Mouse (Mus musculus) hindbrain, postnatal 0 days (tissue): ENCODE results near the gene Atp6v1f. TPM values are rescaled to one million over a fixed set of nuclear protein-coding genes. Genes with fewer than 3 reads are reported as not detected.
A peak's percentile ranks its signal among the peaks of the same experiment; 100 is the strongest.

Experiments used
- ATAC-seq: fragments of 200-750 bp; cut with Nextera tagmentation; 2 replicates; pipeline ENCODE4 v1.8.0; 2017; ENCODE audit warnings: mild to moderate bottlenecking, moderate TSS enrichment, moderate library complexity
- DNase-seq: peaks from one replicate; pipeline ENCODE4 v3.0.0-alpha.2; 2015; ENCODE audit warnings: low spot score
- H3K27ac ChIP-seq: fragments of 300-500 bp; sonication (generic); 2 replicates; pipeline ENCODE4 v1.5.1; 2014; ENCODE audit warnings: mild to moderate bottlenecking
- H3K27me3 ChIP-seq: fragments of 300-500 bp; sonication (generic); 2 replicates; pipeline ENCODE4 v1.6.1; 2014; ENCODE audit warnings: low read length, mixed read lengths; ENCODE audit not compliant: insufficient read depth
- H3K36me3 ChIP-seq: fragments of 300-500 bp; sonication (generic); 2 replicates; pipeline ENCODE4 v1.6.1; 2014; ENCODE audit warnings: low read length, mixed read lengths; ENCODE audit not compliant: insufficient read depth
- H3K4me1 ChIP-seq: fragments of 300-500 bp; sonication (generic); 2 replicates; pipeline ENCODE4 v1.6.1; 2014; ENCODE audit warnings: antibody characterized with exemption, low read length, mixed read lengths; ENCODE audit not compliant: insufficient read depth
- H3K4me2 ChIP-seq: fragments of 300-500 bp; sonication (generic); 2 replicates; pipeline ENCODE4 v1.6.1; 2014; ENCODE audit warnings: low read depth, mild to moderate bottlenecking, low read length, moderate library complexity, mixed read lengths
- H3K4me3 ChIP-seq: fragments of 300-500 bp; sonication (generic); 2 replicates; pipeline ENCODE4 v1.5.1; 2014; ENCODE audit warnings: low read length
- H3K9ac ChIP-seq: fragments of 300-500 bp; sonication (generic); replicated peaks from 2 replicates; pipeline ENCODE4 v1.6.1; 2014; ENCODE audit warnings: mild to moderate bottlenecking, low read length, moderate library complexity, mixed read lengths
- H3K9me3 ChIP-seq: fragments of 300-500 bp; sonication (generic); 2 replicates; pipeline ENCODE4 v1.6.1; 2016; ENCODE audit warnings: low read length, mixed read lengths
- CTCF ChIP-seq: IDR thresholded peaks from 2 replicates; pipeline ENCODE4 v1.5.1; 2016; ENCODE audit warnings: antibody characterized with exemption, control low read depth, low read depth
- WGBS: fragments of 180-500 bp; shearing (Covaris S2); extraction: QIAGEN DNeasy Blood & Tissue Kit; methylation state at CpG from one replicate; pipeline ENCODE4 v1.1.7; 2014; 5-methylcytosine and 5-hydroxymethylcytosine counted together
- polyA plus RNA-seq: library from polyadenylated mRNA; unstranded; fragments of >200 nt; fragmentation: Nextera tagmentation; extraction: Ambion mirVana; gene quantifications from 2 replicates; pipeline ENCODE4 v1.2.1, GENCODE M21; 2015
- total RNA-seq: library from RNA; depleted of rRNA; stranded (reverse); fragments of >200 nt; gene quantifications from 2 replicates; pipeline ENCODE4 v1.2.3, GENCODE M21; 2014

Gene Atp6v1f
- total and polyA plus RNA-seq, 2 experiments from 2014 or later = 240 to 385 TPM

DNA sequence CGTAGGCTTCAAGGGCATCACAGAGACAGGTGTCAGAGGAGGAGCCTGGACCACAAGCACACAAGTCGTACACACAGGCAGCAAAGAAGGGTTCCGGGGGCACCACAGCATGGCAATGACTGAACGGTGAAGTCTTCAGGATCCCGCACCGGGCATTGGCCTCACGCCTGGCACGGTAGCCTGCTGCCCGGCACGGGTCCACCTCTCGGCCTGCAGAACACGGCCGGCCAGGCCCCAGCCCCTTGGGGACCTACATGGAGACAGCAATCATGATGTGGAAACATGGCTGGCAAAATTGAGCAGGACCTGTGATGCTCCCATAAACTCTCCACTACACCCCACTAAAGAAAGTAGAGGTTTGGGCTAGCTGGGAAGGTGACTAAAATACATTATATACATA is 15.2 kb downstream of the Atp6v1f start:
- no peak overlapping the region for H3K4me3 ChIP-seq
- H3K27ac ChIP-seq = no peak overlapping the region
- no peak overlapping the region for H3K9ac ChIP-seq
- H3K27me3 ChIP-seq = no peaks in the 10 kb centered on the region
- H3K9me3 ChIP-seq = no peaks in the 10 kb centered on the region
- H3K4me2 ChIP-seq = no peak overlapping the region
- no peak for DNase-seq
- TF ChIP-seq CTCF = no peak
- no peak for ATAC-seq
- WGBS = 92% methylated on average over 13 of the region's 13 CpGs
- no peaks in the 10 kb centered on the region for H3K36me3 ChIP-seq
- no peaks in the 10 kb centered on the region for H3K4me1 ChIP-seq

DNA sequence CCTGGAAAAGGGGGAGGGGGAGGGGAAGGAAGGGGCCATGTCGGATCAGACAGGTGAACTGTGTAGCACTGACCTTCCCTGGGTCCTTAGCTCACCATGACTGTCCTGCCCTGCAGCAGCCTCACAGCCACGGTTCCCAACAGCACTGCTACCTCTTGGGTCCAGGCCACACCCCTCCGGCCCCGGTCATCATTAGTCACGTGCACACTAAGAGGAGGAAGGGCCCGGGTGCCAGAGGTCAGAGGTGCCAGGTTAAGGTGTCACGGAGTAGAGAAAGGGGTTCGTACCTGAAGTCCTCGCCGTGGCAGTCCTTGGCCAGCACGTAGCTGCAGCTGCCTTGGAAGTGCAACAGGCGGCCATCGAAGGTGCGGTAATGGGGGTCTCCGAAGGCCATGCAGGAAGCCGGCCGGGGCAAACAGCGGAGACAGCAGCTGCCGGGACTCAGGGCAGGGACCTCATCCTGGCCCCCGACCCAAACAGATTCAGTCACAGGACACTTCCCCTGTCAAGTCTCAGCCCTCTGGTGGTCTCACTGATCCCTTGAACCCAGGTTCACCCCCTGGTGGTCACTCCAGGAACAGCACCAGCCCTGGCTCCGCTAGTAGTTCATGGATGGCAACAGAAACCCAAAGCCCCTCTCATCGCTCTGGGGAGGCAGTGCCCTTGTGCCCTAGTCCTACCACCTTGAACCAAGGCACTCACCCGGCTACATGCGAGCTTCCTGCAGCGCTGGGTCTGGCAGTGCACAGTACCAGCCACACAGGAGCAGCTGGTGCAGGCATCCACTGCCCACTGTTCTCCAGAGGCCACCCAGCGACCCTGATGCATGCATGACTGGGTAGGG is 17.4 kb downstream of the Atp6v1f start:
- peak; percentile 96 for TF ChIP-seq CTCF
- Histone ChIP-seq H3K27ac (no peak overlapping the region), H3K9ac (no peak overlapping the region), H3K9me3 (no peaks in the 10 kb centered on the region), H3K36me3 (no peaks in the 10 kb centered on the region), H3K27me3 (no peaks in the 10 kb centered on the region), H3K4me3 (peak overlapping the region; percentile 21), H3K4me1 (no peaks in the 10 kb centered on the region), H3K4me2 (peak overlapping the region; percentile 62)
- DNase-seq = peak; percentile 82
- WGBS = 5% methylated on average over 26 of the region's 26 CpGs
- ATAC-seq = peak; percentile 64

DNA sequence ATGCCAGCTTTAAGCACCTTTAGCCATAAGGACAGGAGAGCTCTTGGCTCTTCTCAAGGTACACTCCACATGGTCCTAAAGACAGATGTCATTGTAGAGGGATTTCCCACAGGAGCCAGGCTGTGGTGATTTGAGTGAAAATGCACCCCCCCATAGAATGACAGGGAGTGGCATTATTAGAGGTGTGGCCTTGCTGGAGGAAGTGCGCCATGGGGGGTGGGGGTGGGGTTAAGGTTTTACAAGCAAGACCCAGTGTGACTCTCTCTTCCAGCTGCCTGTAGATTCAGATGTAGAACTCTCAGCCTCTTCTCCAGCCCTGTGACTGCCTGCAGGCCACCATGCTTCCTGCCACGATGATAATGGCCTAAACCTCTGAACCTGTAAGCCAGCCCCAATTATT is 18.4 kb downstream of the Atp6v1f start:
- WGBS = 53% methylated on average over 2 of the region's 2 CpGs
- no peak for ATAC-seq

DNA sequence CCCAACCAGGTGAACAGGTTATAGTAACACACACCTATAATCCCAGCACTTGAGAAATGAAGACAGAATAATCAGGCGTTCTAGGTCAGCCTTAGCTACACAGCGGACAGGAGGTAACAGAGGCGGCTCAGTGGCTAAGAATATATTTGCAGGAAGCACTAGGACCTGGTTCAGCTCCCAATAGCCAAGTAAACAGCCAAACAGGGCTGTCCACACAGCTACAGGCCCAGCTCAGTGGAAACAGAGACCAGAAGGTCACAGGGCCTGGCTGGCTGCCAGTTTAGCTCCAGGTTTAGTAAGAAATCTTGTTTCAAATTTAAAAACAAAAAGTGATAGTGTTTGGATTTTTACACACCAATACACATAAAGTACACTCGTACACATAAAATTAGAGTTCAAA is 26.6 kb downstream of the Atp6v1f start:
- 87% methylated on average over 4 of the region's 4 CpGs for WGBS
- no peak for TF ChIP-seq CTCF
- H3K4me3 ChIP-seq = no peak overlapping the region
- no peak overlapping the region for H3K9ac ChIP-seq
- H3K4me1 ChIP-seq = no peaks in the 10 kb centered on the region
- H3K9me3 ChIP-seq = no peaks in the 10 kb centered on the region
- no peaks in the 10 kb centered on the region for H3K36me3 ChIP-seq
- ATAC-seq (no peak), DNase-seq (no peak)
- no peak overlapping the region for H3K27ac ChIP-seq
- H3K27me3 ChIP-seq = peaks cover 14% of the 10 kb centered on the region; the same call in 1 of the 2 replicates
- H3K4me2 ChIP-seq = no peak overlapping the region

More for the DNA sequence above, 18.4 kb downstream of the Atp6v1f start:
- no peaks in the 10 kb centered on the region for H3K36me3 ChIP-seq
- H3K9me3 ChIP-seq = no peaks in the 10 kb centered on the region
- TF ChIP-seq CTCF = no peak
- H3K9ac ChIP-seq = no peak overlapping the region
- no peaks in the 10 kb centered on the region for H3K27me3 ChIP-seq
- no peak for DNase-seq
- H3K4me3 ChIP-seq = no peak overlapping the region
- no peaks in the 10 kb centered on the region for H3K4me1 ChIP-seq
- no peak overlapping the region for H3K27ac ChIP-seq
- no peak overlapping the region for H3K4me2 ChIP-seq

DNA sequence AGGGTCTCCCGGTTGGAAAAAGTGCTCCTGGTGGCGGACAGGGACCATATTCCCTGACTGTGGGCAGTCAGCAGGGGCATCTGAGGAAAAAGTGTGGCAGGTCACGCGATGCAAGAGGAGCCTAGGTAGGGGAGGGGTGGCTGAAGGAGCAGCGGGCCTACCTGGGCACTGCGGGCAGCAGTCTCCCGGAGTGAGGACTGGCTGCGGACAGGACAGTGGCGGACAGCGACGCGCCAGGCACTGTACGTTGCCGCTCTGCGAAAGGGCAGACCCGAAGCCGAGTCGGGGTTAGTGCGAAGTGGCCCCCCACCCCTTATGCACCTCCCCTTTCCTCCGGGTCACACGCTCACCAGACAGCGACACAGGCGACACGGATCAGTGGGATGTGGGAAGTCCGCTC is 28.8 kb downstream of the Atp6v1f start:
- no peak for TF ChIP-seq CTCF
- 19% methylated on average over 24 of the region's 25 CpGs for WGBS
- Histone ChIP-seq H3K4me3 (no peak overlapping the region), H3K36me3 (no peaks in the 10 kb centered on the region), H3K4me1 (no peaks in the 10 kb centered on the region), H3K9ac (no peak overlapping the region), H3K27me3 (peaks cover 14% of the 10 kb centered on the region; the same call in 1 of the 2 replicates), H3K27ac (no peak overlapping the region), H3K4me2 (peak overlapping the region; percentile 25; the same call in 1 of the 2 replicates), H3K9me3 (no peaks in the 10 kb centered on the region)
- no peak for ATAC-seq
- no peak for DNase-seq

DNA sequence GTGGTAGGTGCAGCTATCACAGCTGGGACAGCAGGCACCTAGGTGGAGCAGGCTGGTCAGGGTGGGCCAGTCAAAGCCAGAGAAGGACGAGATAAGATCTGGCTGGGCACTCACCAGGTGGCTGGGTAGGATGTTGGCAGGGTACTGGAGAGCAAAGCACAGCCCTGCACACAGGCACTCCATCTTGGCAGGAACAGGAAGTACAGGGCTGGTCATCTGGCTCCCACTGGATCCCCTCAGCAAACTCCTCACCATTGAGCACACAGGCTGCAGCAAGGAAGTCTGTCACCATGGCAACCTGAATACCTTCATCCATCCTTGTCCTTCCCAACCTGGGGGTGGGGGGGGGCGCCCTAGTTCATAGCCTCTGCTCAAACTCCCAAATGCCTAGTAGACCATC is 30.3 kb downstream of the Atp6v1f start:
- ATAC-seq = peak; percentile 60
- 38% methylated on average over 2 of the region's 2 CpGs for WGBS

DNA sequence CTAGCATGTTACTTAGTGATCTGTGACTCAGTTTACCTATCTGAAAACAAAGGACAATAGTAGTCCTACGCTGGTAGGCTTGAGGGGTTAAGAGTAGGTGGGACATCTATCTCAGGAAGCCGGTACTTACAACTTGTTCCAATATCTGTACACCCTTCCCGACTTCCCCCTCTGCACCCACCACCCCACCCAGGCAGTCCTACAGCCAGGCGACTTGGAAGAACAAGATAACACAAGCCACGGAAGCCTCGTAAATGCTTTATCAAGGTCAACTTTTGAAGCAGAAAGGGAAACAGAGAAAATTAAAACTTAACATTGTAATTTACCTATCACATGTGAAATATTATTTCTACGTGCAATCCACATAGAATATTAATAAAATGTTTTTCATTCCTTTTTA is 32.7 kb downstream of the Atp6v1f start:
- H3K27me3 ChIP-seq = peaks cover 14% of the 10 kb centered on the region; the same call in 1 of the 2 replicates
- no peak overlapping the region for H3K27ac ChIP-seq
- H3K9ac ChIP-seq = no peak overlapping the region
- no peak for TF ChIP-seq CTCF
- no peaks in the 10 kb centered on the region for H3K4me1 ChIP-seq
- ATAC-seq = no peak
- H3K4me2 ChIP-seq = no peak overlapping the region
- no peaks in the 10 kb centered on the region for H3K9me3 ChIP-seq
- DNase-seq = no peak
- 94% methylated on average over 7 of the region's 7 CpGs for WGBS
- no peaks in the 10 kb centered on the region for H3K36me3 ChIP-seq
- H3K4me3 ChIP-seq = no peak overlapping the region

More for the DNA sequence above, 30.3 kb downstream of the Atp6v1f start:
- H3K4me1 ChIP-seq = no peaks in the 10 kb centered on the region
- peak; percentile 43 for DNase-seq
- H3K27ac ChIP-seq = no peak overlapping the region
- H3K36me3 ChIP-seq = no peaks in the 10 kb centered on the region
- no peak overlapping the region for H3K4me3 ChIP-seq
- no peak overlapping the region for H3K9ac ChIP-seq
- H3K9me3 ChIP-seq = no peaks in the 10 kb centered on the region
- H3K4me2 ChIP-seq = no peak overlapping the region
- TF ChIP-seq CTCF = no peak
- H3K27me3 ChIP-seq = peaks cover 14% of the 10 kb centered on the region; the same call in 1 of the 2 replicates
